Mouse (Mus musculus): ENCODE measurements around the gene Nebl.

DNA sequence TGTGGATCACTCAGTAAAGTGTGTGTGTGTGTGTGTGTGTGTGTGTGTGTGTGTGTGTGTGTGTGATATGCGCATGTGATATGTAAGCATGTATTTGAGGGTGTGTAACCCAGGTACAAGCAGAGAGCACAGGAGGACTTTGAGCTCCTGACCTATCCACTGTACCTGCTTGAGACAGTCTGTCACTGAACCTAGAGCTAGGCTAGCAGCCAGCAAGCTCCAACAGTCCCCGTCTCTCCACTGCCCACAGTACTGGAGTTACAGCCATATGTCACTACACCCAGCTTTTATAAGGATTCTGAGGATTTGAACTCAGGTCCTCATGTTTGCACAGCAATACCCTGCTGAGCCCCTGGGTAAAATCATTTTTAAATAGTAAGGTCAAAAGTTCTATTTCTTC lies 215.6 kb downstream of the Nebl start:
- TF ChIP-seq POLR2A (IDR thresholded peaks at IDR 0.05; ENCODE audit: control insufficient read depth in 1 of 2, insufficient read depth in 1 of 2, low read depth in 1 of 2, low read length in 2 of 2, poor library complexity in 1 of 2) (no peak), CTCF (IDR thresholded peaks at IDR 0.05 in 2 of 3, conservative IDR thresholded peaks at IDR 0.05 in 1 of 3; ENCODE audit: control insufficient read depth in 1 of 3, insufficient read depth in 1 of 3, low read depth in 2 of 3, low read length in 3 of 3, poor library complexity in 1 of 3, severe bottlenecking in 1 of 3) (no peak), POLR2AphosphoS2 (IDR thresholded peaks at IDR 0.05; ENCODE audit: low read length) (no peak), E2F4 (IDR thresholded peaks at IDR 0.05; ENCODE audit: borderline replicate concordance, low read depth, low read length) (no peak)
